In the genomic region with DNA sequence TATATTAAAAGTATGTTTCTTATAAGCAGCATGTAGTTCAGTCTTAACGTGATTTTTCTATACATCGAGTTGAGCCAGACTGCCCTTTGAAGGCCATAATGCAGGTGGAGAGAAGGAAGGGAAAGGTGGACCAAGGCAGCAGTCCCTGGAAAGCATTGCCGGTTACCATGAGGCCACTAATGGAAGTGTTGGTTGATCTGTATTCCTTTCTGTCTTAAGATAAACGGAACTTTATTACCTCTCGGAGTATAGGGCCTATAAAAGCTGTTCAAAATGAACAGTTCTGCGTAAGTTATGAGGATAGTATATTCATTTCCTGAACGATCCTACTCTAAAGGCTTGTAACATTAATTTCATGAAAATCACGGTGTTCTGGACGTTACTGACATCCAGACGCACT, we compare ENCODE assay signal across 31 mouse cellular contexts. TPM values are rescaled to one million over a fixed set of nuclear protein-coding genes. Genes with fewer than 3 reads are reported as not detected.
"Had no signal": no experiment of that assay in that cellular context is flagged by ENCODE, and none has a peak within 500 bp of the region (broad histone marks: within the 10 kb centered on the region; RNA-seq: fewer than 3 reads in every experiment).

No protein-coding gene starts in this region.

- H3K4me1 ChIP-seq: heart, embryonic 10.5 days; heart, embryonic 12.5 days; liver, embryonic 13.5 days; liver, embryonic 15.5 days had no signal

- H3K27ac ChIP-seq: gastrocnemius, adult 2 months; heart, embryonic 10.5 days; hindbrain, embryonic 10.5 days; hindbrain, embryonic 12.5 days; hindbrain, embryonic 14.5 days; kidney, embryonic 15.5 days; kidney, postnatal 0 days; limb, embryonic 12.5 days; liver, embryonic 13.5 days; liver, embryonic 15.5 days had no signal

- H3K4me3 ChIP-seq: gastrocnemius, adult 2 months; heart, embryonic 10.5 days; heart, embryonic 12.5 days; hindbrain, embryonic 10.5 days; hindbrain, embryonic 12.5 days; kidney, embryonic 15.5 days; limb, embryonic 12.5 days; liver, embryonic 13.5 days; liver, embryonic 15.5 days had no signal

- H3K4me2 ChIP-seq: heart, embryonic 12.5 days; hindbrain, embryonic 12.5 days; hindbrain, embryonic 14.5 days; kidney, embryonic 15.5 days; limb, embryonic 12.5 days; liver, embryonic 11.5 days; liver, embryonic 13.5 days; liver, embryonic 15.5 days had no signal

- DNase-seq: gastrocnemius, adult 2 months; gastrocnemius, postnatal 10 days; gastrocnemius, postnatal 25 days; heart, adult 18-20 months; heart, postnatal 10 days; heart, postnatal 4 days; kidney, adult 11 months; kidney, adult 2 months; kidney, adult 9 months; kidney, postnatal 14 days; kidney, postnatal 36 days; layer of hippocampus, adult 9-11 months; layer of hippocampus, postnatal 36 days; left cerebral cortex, postnatal 4 days; liver; liver, embryonic 13.5 days had no signal

- H3K27me3 ChIP-seq: heart, embryonic 12.5 days; hindbrain, embryonic 12.5 days; kidney, embryonic 15.5 days; limb, embryonic 12.5 days; liver, embryonic 13.5 days; liver, embryonic 15.5 days had no signal

- ATAC-seq: hindbrain, embryonic 16.5 days; inflammation-experienced regulatory T-cells, adult 6 months had no signal

- H3K36me3 ChIP-seq: hindbrain, embryonic 12.5 days; limb, embryonic 12.5 days; liver, embryonic 13.5 days; liver, embryonic 15.5 days had no signal

- H3K9ac ChIP-seq: heart, embryonic 12.5 days; hindbrain, embryonic 12.5 days; hindbrain, embryonic 14.5 days; kidney, embryonic 15.5 days; limb, embryonic 12.5 days; liver, embryonic 13.5 days; liver, embryonic 15.5 days had no signal

- H3K9me3 ChIP-seq: heart, embryonic 10.5 days; heart, embryonic 12.5 days; hindbrain, embryonic 10.5 days; hindbrain, embryonic 12.5 days; kidney, embryonic 15.5 days; limb, embryonic 12.5 days; liver, embryonic 13.5 days; liver, embryonic 15.5 days had no signal

RNA-seq across cellular contexts. Expression of a gene that starts 10.3 kb away (rescaled TPM):
- polyA plus RNA-seq: heart, embryonic 10.5 days; heart, embryonic 12.5 days; heart, embryonic 14.5 days; heart, embryonic 16.5 days; hindbrain, embryonic 10.5 days; hindbrain, embryonic 12.5 days; hindbrain, embryonic 14.5 days; inflammation-experienced regulatory T-cells, adult 6 months; kidney, adult 2 months; kidney, postnatal 0 days; large intestine, adult 2 months; liver, embryonic 11.5 days; liver, embryonic 13.5 days; liver, embryonic 15.5 days had no signal
